Mouse (Mus musculus): ENCODE measurements at regions not wholly inside any gene's neighbourhood (a gene's known extent, or its start where the extent isn't known, plus 50 kb on each side); places are given as distances from the start of the nearest gene placed in this dataset.

DNA sequence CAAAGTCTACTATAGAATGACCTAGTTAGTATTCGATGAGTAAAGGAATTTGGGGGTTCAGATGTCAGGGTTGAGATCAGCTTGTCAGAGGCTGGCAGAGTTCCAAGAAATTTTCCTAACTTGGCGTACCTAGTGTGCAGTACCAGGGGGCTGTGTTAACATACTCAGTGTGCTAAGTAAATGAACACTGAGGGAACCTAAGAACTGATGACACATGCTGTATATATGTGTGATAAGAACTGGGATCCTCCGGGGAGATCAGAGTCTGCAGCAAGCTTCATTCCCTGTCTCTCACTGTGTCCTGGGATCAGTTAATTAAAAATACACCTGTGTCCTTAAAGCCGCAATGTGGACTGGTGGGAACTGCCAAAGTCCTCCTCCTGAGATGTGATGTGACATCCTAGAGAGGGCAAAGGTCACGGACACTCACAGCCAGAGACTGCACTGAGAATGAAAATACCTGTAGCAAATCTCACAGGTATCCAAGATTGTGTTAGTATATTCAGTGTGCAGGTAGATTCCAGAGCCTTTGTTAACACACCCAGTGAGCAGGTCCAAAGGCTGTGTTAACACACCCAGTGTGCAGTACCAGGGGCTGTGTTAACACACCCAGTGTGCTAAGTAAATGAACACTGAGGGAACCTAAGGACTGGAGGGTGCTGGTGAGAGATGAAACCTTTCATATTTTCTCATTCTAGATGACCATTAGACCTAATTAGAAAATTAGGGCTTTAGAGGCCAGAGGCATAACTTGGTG, 69.1 kb upstream of the Fhl2 start:
- no peak overlapping the region for H3K4me3 ChIP-seq (ENCODE audit: low read depth, low read length)
- no peaks in the 10 kb centered on the region for H3K36me3 ChIP-seq (ENCODE audit: control insufficient read depth, insufficient read depth)
- H3K27ac ChIP-seq (ENCODE audit: low read length) = no peak overlapping the region
- no peaks in the 10 kb centered on the region for H3K27me3 ChIP-seq (ENCODE audit: control insufficient read depth, insufficient read depth, low read depth, low read length)
- no peaks in the 10 kb centered on the region for H3K9me3 ChIP-seq (replicated peaks; ENCODE audit: control insufficient read depth, low read length)
- ATAC-seq (ENCODE audit: low read depth) = no peak
- no peak overlapping the region for H3K9ac ChIP-seq (ENCODE audit: low read depth, low read length)
- H3K4me2 ChIP-seq (ENCODE audit: low read depth, low read length) = no peak overlapping the region
- no peaks in the 10 kb centered on the region for H3K4me1 ChIP-seq (ENCODE audit: control insufficient read depth, low read depth, low read length)
- WGBS (ENCODE audit: insufficient replicate concordance) = 51% methylated on average over 5 of the region's 5 CpGs

DNA sequence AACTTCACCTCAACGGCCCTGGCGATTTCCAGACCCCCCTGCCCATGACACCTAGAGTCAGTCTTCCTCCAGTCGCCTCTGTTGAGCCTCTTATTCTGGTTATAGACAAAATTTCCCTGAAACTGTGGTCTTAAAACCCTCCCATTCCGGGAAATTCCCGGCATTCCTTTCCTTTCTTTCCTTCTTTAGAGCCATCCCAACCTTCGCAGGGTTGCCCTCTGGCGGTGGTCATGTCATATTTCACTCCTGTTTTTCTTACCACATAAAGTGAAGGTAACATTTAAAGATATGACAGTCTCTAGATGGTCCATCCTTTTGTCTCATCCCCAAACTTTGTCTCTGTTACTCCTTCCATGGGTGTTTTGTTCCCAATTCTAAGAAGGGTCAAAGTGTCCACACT, 72.9 kb upstream of the Fhl2 start:
- Histone ChIP-seq H3K9me3 (replicated peaks; ENCODE audit: control insufficient read depth, low read length) (no peaks in the 10 kb centered on the region), H3K36me3 (ENCODE audit: control insufficient read depth, insufficient read depth) (no peaks in the 10 kb centered on the region), H3K4me2 (ENCODE audit: low read depth, low read length) (no peak overlapping the region), H3K27ac (ENCODE audit: low read length) (no peak overlapping the region), H3K4me1 (ENCODE audit: control insufficient read depth, low read depth, low read length) (no peaks in the 10 kb centered on the region), H3K4me3 (ENCODE audit: low read depth, low read length) (no peak overlapping the region), H3K9ac (ENCODE audit: low read depth, low read length) (no peak overlapping the region), H3K27me3 (ENCODE audit: control insufficient read depth, insufficient read depth, low read depth, low read length) (no peaks in the 10 kb centered on the region)
- ATAC-seq (ENCODE audit: low read depth) = no peak
- 37% methylated on average over 7 of the region's 7 CpGs for WGBS (ENCODE audit: insufficient replicate concordance)

DNA sequence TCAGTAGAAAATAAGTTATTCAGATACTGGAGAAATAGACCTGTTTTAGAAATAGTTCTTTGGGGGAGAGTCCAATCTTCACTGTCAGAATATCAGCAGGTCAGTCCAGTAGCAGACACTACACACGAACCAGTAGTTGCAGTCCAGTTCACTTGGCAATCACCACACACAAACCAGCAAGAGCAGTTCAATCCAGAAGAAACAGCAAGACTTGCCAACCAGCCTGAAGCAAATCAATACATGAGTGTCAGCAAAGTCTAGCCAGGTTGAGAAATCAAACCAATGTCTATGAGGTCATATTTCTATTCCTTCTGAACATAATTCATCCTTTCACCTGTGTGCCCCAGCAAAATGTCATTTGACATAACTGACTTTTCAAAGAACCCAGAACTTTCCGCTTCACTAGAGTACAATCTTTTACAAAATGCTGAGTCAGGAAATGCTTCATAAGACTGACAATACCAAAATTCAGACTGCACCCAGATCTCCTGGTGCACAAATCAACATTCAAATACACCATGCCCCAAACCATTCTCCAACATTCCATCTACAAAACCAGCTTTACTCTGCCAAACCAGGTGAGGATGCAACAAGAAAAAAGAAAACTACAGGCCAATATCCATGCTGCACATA, 76.6 kb upstream of the Fhl2 start:
- no peaks in the 10 kb centered on the region for H3K9me3 ChIP-seq (replicated peaks; ENCODE audit: control insufficient read depth, low read length)
- no peak for ATAC-seq (ENCODE audit: low read depth)
- 53% methylated on average over 2 of the region's 2 CpGs for WGBS (ENCODE audit: insufficient replicate concordance)
- no peaks in the 10 kb centered on the region for H3K4me1 ChIP-seq (ENCODE audit: control insufficient read depth, low read depth, low read length)
- no peak overlapping the region for H3K4me3 ChIP-seq (ENCODE audit: low read depth, low read length)
- H3K36me3 ChIP-seq (ENCODE audit: control insufficient read depth, insufficient read depth) = no peaks in the 10 kb centered on the region
- H3K27ac ChIP-seq (ENCODE audit: low read length) = no peak overlapping the region
- no peaks in the 10 kb centered on the region for H3K27me3 ChIP-seq (ENCODE audit: control insufficient read depth, insufficient read depth, low read depth, low read length)
- no peak overlapping the region for H3K4me2 ChIP-seq (ENCODE audit: low read depth, low read length)
- no peak overlapping the region for H3K9ac ChIP-seq (ENCODE audit: low read depth, low read length)

DNA sequence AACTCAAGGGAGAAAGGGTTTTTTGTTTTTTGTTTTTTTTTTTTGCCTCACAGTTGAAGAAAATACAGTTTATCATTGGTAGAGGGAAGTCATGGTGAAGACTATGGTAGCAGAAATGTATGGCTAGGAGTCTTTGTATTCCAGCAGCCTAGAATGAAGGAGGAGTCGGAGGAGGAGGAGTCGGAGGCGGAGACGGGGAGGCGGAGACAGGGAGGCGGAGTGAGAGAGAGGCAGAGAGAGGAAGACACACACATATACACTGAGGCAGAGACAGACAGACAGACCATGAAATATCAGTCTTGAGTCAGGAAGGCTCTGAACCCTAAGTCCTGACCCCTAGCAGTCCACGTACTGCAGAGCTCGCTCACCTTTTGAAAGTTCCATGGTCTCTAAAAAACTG, 95.0 kb upstream of the Fhl2 start:
- WGBS (ENCODE audit: insufficient replicate concordance) = 62% methylated on average over 8 of the region's 8 CpGs
- ATAC-seq (ENCODE audit: low read depth) = no peak
- Histone ChIP-seq H3K4me3 (ENCODE audit: low read depth, low read length) (no peak overlapping the region), H3K27ac (ENCODE audit: low read length) (no peak overlapping the region), H3K27me3 (ENCODE audit: control insufficient read depth, insufficient read depth, low read depth, low read length) (no peaks in the 10 kb centered on the region), H3K36me3 (ENCODE audit: control insufficient read depth, insufficient read depth) (no peaks in the 10 kb centered on the region), H3K9ac (ENCODE audit: low read depth, low read length) (no peak overlapping the region), H3K9me3 (replicated peaks; ENCODE audit: control insufficient read depth, low read length) (no peaks in the 10 kb centered on the region), H3K4me1 (ENCODE audit: control insufficient read depth, low read depth, low read length) (no peaks in the 10 kb centered on the region), H3K4me2 (ENCODE audit: low read depth, low read length) (no peak overlapping the region)

DNA sequence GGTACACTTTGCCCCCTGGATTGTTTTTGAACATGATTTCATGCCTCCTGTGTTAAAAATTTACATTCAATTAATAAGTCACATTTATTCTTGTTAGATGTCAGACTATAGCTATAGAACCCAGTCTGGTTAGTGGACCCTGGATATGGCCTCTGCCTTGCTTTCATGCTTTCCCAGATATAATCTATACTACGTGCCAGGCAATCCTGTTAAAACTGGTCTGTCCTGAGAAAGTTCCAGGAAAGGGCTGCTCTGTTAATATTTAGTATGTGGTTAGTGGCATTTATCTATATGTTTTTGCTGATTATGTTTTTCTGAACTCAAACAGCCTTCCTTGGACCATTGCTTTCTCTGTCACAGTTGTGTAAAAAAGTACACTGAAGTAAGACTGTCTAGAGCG, 95.8 kb upstream of the Fhl2 start:
- Histone ChIP-seq H3K4me1 (ENCODE audit: control insufficient read depth, low read depth, low read length) (no peaks in the 10 kb centered on the region), H3K9ac (ENCODE audit: low read depth, low read length) (no peak overlapping the region), H3K27ac (ENCODE audit: low read length) (no peak overlapping the region), H3K36me3 (ENCODE audit: control insufficient read depth, insufficient read depth) (no peaks in the 10 kb centered on the region), H3K9me3 (replicated peaks; ENCODE audit: control insufficient read depth, low read length) (no peaks in the 10 kb centered on the region), H3K4me2 (ENCODE audit: low read depth, low read length) (no peak overlapping the region), H3K4me3 (ENCODE audit: low read depth, low read length) (no peak overlapping the region), H3K27me3 (ENCODE audit: control insufficient read depth, insufficient read depth, low read depth, low read length) (no peaks in the 10 kb centered on the region)
- WGBS (ENCODE audit: insufficient replicate concordance) = 71% methylated on average over 2 of the region's 2 CpGs
- ATAC-seq (ENCODE audit: low read depth) = no peak

DNA sequence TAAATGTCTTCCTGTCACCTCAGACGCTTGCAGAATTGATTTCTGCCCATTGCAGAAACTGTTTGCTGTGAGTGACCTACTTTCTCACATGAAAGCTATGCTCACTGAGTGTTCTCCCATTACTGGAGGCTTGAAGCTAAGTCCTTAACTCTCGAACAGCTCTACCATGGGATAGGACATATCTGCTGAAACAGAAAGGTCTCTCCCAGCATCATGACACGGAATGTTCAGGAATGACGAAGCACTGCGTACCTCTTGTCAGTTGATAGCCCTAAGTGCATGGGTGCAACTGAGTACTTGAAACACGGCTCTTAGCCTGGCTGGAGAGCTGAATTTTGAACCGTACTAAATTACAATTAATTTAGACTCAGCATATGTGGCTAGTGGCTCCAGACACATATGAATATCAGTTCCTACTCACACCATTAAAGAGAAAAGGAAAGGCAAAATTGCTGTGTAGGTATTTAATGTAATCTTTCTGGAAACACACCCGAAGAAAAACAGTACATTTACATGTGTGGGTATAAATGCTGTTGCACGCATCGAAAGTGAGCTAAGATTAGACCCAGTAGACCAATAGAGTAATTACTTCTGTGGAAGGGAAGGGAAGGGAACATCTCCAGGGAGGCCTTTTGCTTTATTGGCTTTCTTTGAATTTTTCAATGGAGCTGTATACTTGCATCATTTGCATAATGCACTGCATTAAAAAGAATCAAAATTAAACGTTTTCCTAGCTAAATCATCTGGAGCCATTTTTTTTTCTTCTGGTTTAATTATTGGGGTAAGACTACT, 97.6 kb upstream of the Fhl2 start:
- 65% methylated on average over 11 of the region's 11 CpGs for WGBS (ENCODE audit: insufficient replicate concordance)
- H3K4me1 ChIP-seq (ENCODE audit: control insufficient read depth, low read depth, low read length) = peaks cover 6% of the 10 kb centered on the region
- H3K9me3 ChIP-seq (replicated peaks; ENCODE audit: control insufficient read depth, low read length) = no peaks in the 10 kb centered on the region
- H3K9ac ChIP-seq (ENCODE audit: low read depth, low read length) = no peak overlapping the region
- no peak overlapping the region for H3K4me3 ChIP-seq (ENCODE audit: low read depth, low read length)
- ATAC-seq (ENCODE audit: low read depth) = no peak
- H3K27ac ChIP-seq (ENCODE audit: low read length) = no peak overlapping the region
- H3K27me3 ChIP-seq (ENCODE audit: control insufficient read depth, insufficient read depth, low read depth, low read length) = no peaks in the 10 kb centered on the region
- H3K36me3 ChIP-seq (ENCODE audit: control insufficient read depth, insufficient read depth) = no peaks in the 10 kb centered on the region
- H3K4me2 ChIP-seq (ENCODE audit: low read depth, low read length) = no peak overlapping the region

DNA sequence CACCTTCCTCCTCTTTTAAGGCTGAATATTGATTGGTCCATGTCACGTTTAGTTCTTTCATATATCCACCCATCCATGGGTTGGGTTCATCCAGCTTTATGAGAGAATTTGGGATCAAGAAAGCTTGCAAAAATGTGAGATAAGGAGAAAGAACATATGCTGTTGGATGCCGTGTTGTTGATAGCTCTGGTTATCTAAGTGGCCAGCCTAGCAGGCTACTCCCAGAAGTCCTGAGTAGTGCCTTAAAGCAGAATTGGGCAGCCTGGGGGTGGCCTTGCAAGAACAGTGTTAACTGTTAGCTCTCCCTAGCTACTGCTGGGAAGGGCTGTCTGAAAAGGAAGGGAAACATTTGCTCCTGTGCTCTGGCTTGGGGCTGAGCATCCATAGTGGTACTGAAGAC, 100.8 kb upstream of the Fhl2 start:
- Histone ChIP-seq H3K9me3 (replicated peaks; ENCODE audit: control insufficient read depth, low read length) (no peaks in the 10 kb centered on the region), H3K4me1 (ENCODE audit: control insufficient read depth, low read depth, low read length) (peaks cover 6% of the 10 kb centered on the region), H3K27me3 (ENCODE audit: control insufficient read depth, insufficient read depth, low read depth, low read length) (no peaks in the 10 kb centered on the region), H3K27ac (ENCODE audit: low read length) (no peak overlapping the region), H3K36me3 (ENCODE audit: control insufficient read depth, insufficient read depth) (no peaks in the 10 kb centered on the region), H3K4me3 (ENCODE audit: low read depth, low read length) (no peak overlapping the region), H3K9ac (ENCODE audit: low read depth, low read length) (no peak overlapping the region), H3K4me2 (ENCODE audit: low read depth, low read length) (no peak overlapping the region)
- ATAC-seq (ENCODE audit: low read depth) = peak; percentile 68
- 19% methylated on average over 2 of the region's 2 CpGs for WGBS (ENCODE audit: insufficient replicate concordance)

DNA sequence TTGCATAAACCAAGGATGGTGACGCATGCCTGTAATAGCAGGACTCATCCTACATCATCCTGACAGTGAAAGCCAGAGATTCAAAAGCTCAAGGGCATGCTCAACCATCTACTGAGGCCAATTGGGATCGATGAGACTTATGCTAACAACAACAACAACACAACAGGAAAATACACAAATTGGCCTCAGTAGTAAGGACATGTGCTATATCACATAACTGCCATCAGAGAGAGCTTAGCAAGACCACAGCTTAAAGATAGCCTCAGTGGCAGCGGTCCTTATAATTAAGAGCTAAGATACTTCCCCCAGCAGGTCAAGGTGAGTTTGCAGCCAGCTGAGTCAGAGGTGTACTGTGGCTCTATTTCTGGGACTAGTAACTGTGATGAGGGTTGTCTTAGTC, 102.0 kb upstream of the Fhl2 start:
- H3K9me3 ChIP-seq (replicated peaks; ENCODE audit: control insufficient read depth, low read length) = no peaks in the 10 kb centered on the region
- H3K9ac ChIP-seq (ENCODE audit: low read depth, low read length) = no peak overlapping the region
- peaks cover 6% of the 10 kb centered on the region for H3K4me1 ChIP-seq (ENCODE audit: control insufficient read depth, low read depth, low read length)
- no peaks in the 10 kb centered on the region for H3K36me3 ChIP-seq (ENCODE audit: control insufficient read depth, insufficient read depth)
- no peak for ATAC-seq (ENCODE audit: low read depth)
- H3K27ac ChIP-seq (ENCODE audit: low read length) = no peak overlapping the region
- 68% methylated on average over 3 of the region's 3 CpGs for WGBS (ENCODE audit: insufficient replicate concordance)
- no peak overlapping the region for H3K4me3 ChIP-seq (ENCODE audit: low read depth, low read length)
- H3K4me2 ChIP-seq (ENCODE audit: low read depth, low read length) = no peak overlapping the region
- H3K27me3 ChIP-seq (ENCODE audit: control insufficient read depth, insufficient read depth, low read depth, low read length) = no peaks in the 10 kb centered on the region
